Mouse (Mus musculus): ENCODE measurements around the gene Gpatch2. TPM values are rescaled to one million over a fixed set of nuclear protein-coding genes. Genes with fewer than 3 reads are reported as not detected.

Gpatch2 gene
- polyA plus RNA-seq, 1 experiment, result 19.4 TPM

GRCm38 (mm10) chr1:187228414-187229146, 13.3 kb downstream of the Gpatch2 start:
- DNase-seq (ENCODE audit: low read depth), result no peak
- no peak for TF ChIP-seq POLR2A (IDR thresholded peaks at IDR 0.05; ENCODE audit: borderline replicate concordance, extremely low read depth, insufficient read depth, insufficient read length, poor library complexity, severe bottlenecking)
- TF ChIP-seq CTCF (IDR thresholded peaks at IDR 0.05; ENCODE audit: borderline replicate concordance, extremely low read depth, insufficient read depth, insufficient read length), result no peak

DNA sequence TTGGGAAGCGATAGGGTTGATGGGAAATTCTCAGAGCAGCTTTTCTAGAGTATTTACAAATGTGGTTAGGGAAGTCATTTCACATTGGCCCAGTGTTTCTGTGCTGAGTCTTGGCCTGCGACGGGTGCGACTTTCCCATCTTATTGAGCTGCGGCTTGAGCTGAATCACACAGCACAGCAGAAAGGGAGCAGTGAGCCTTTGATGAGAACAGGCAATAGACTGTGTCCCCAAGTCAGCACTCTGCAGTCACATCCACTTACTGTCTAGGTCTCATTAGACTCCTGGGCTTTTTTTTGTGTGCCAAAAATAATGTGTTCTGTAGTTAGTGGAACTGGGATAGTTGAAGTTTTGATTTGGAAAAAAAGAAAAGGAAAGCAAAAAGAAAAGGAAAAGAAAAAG, 14.9 kb downstream of the Gpatch2 start:
- no peak for DNase-seq (ENCODE audit: low read depth)
- TF ChIP-seq CTCF (IDR thresholded peaks at IDR 0.05; ENCODE audit: borderline replicate concordance, extremely low read depth, insufficient read depth, insufficient read length) (no peak), POLR2A (IDR thresholded peaks at IDR 0.05; ENCODE audit: borderline replicate concordance, extremely low read depth, insufficient read depth, insufficient read length, poor library complexity, severe bottlenecking) (no peak)

GRCm38 (mm10) chr1:187232196-187232955, 17.1 kb downstream of the Gpatch2 start:
- no peak for DNase-seq (ENCODE audit: low read depth)
- TF ChIP-seq CTCF (IDR thresholded peaks at IDR 0.05; ENCODE audit: borderline replicate concordance, extremely low read depth, insufficient read depth, insufficient read length) (no peak), POLR2A (IDR thresholded peaks at IDR 0.05; ENCODE audit: borderline replicate concordance, extremely low read depth, insufficient read depth, insufficient read length, poor library complexity, severe bottlenecking) (no peak)

- DNase-seq (ENCODE audit: low read depth), result no peak
- TF ChIP-seq CTCF (IDR thresholded peaks at IDR 0.05; ENCODE audit: borderline replicate concordance, extremely low read depth, insufficient read depth, insufficient read length) (no peak), POLR2A (IDR thresholded peaks at IDR 0.05; ENCODE audit: borderline replicate concordance, extremely low read depth, insufficient read depth, insufficient read length, poor library complexity, severe bottlenecking) (no peak)
Measured at GRCm38 (mm10) chr1:187232996-187233615, 17.8 kb downstream of the Gpatch2 start.

GRCm38 (mm10) chr1:187235161-187235560, 19.9 kb downstream of the Gpatch2 start:
- no peak for DNase-seq (ENCODE audit: low read depth)
- no peak for TF ChIP-seq CTCF (IDR thresholded peaks at IDR 0.05; ENCODE audit: borderline replicate concordance, extremely low read depth, insufficient read depth, insufficient read length)
- no peak for TF ChIP-seq POLR2A (IDR thresholded peaks at IDR 0.05; ENCODE audit: borderline replicate concordance, extremely low read depth, insufficient read depth, insufficient read length, poor library complexity, severe bottlenecking)

DNA sequence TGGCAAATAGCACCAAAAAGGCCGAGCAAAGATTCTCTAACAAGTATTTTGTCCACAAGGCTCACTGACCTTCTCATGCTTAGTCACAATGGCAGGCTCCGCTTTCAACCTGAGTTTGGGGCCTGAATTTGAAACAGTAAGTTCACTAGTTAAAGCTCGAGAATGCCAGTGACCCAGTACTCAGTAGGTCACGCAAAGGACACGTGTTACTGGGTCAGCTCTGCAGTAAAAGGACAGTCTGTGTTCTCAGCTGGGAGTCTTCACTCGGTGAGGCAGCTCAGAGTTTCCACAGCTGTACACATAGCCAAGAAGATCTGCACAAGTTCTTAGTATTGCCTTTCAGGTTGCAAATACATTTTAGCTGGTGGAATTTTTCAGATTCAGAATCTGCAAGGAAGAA, 21.0 kb downstream of the Gpatch2 start:
- no peak for DNase-seq (ENCODE audit: low read depth)
- TF ChIP-seq CTCF (IDR thresholded peaks at IDR 0.05; ENCODE audit: borderline replicate concordance, extremely low read depth, insufficient read depth, insufficient read length), result no peak
- no peak for TF ChIP-seq POLR2A (IDR thresholded peaks at IDR 0.05; ENCODE audit: borderline replicate concordance, extremely low read depth, insufficient read depth, insufficient read length, poor library complexity, severe bottlenecking)

GRCm38 (mm10) chr1:187238061-187238460, 22.8 kb downstream of the Gpatch2 start:
- no peak for DNase-seq (ENCODE audit: low read depth)
- no peak for TF ChIP-seq CTCF (IDR thresholded peaks at IDR 0.05; ENCODE audit: borderline replicate concordance, extremely low read depth, insufficient read depth, insufficient read length)
- no peak for TF ChIP-seq POLR2A (IDR thresholded peaks at IDR 0.05; ENCODE audit: borderline replicate concordance, extremely low read depth, insufficient read depth, insufficient read length, poor library complexity, severe bottlenecking)

GRCm38 (mm10) chr1:187240304-187240703, 25.0 kb downstream of the Gpatch2 start:
- TF ChIP-seq POLR2A (IDR thresholded peaks at IDR 0.05; ENCODE audit: borderline replicate concordance, extremely low read depth, insufficient read depth, insufficient read length, poor library complexity, severe bottlenecking) (no peak), CTCF (IDR thresholded peaks at IDR 0.05; ENCODE audit: borderline replicate concordance, extremely low read depth, insufficient read depth, insufficient read length) (no peak)

DNA sequence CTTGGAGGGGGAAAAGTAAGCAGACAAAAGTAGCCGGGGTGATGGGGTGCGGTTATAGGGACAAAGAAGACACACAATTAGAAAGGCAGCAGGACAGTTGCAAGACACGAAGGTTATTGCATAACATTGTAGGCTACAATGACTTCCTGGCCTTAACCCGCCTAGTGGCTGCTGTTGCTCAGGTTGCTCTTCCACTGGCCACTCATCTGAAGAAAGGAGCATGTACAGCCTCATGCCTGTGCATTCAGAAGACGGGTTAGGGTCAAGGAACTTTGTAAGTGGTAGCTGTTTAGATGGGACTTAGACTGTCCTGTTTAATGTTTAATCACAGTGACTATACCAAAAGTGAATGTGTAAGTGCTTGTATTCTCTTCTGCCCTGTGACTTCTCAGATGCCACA, 26.0 kb downstream of the Gpatch2 start:
- no peak for TF ChIP-seq POLR2A (IDR thresholded peaks at IDR 0.05; ENCODE audit: borderline replicate concordance, extremely low read depth, insufficient read depth, insufficient read length, poor library complexity, severe bottlenecking)
- TF ChIP-seq CTCF (IDR thresholded peaks at IDR 0.05; ENCODE audit: borderline replicate concordance, extremely low read depth, insufficient read depth, insufficient read length), result no peak
- DNase-seq (ENCODE audit: low read depth), result no peak

More at GRCm38 (mm10) chr1:187240304-187240703, 25.0 kb downstream of the Gpatch2 start:
- no peak for DNase-seq (ENCODE audit: low read depth)

GRCm38 (mm10) chr1:187244734-187245133, 29.4 kb downstream of the Gpatch2 start:
- no peak for TF ChIP-seq POLR2A (IDR thresholded peaks at IDR 0.05; ENCODE audit: borderline replicate concordance, extremely low read depth, insufficient read depth, insufficient read length, poor library complexity, severe bottlenecking)
- no peak for TF ChIP-seq CTCF (IDR thresholded peaks at IDR 0.05; ENCODE audit: borderline replicate concordance, extremely low read depth, insufficient read depth, insufficient read length)
- DNase-seq (ENCODE audit: low read depth), result no peak

DNA sequence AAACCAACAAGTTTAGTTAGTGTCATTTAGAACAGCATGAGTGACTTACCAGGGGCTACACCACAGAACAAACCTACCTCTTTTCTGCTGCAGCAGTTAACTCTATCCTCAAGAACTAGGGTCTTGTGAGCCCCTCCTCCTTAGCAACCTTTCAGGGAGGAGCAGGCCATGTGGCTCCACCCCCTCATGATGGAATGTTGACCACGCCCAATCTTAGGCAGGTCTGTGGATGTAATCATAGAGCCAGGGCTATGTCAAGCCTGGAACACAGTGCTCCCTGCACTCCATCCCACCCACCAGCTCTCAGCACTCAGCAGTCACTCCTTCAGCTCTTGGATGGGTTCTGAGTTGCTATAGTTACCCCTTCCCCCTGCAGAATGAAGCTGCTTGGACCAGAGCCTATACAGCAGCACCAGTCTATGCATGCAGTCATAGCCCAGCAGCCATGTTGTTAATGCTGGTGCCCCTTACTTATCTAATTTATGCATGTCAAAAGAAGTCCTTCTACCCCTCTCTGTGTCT, 35.5 kb downstream of the Gpatch2 start:
- TF ChIP-seq POLR2A (IDR thresholded peaks at IDR 0.05; ENCODE audit: borderline replicate concordance, extremely low read depth, insufficient read depth, insufficient read length, poor library complexity, severe bottlenecking), result no peak
- no peak for TF ChIP-seq CTCF (IDR thresholded peaks at IDR 0.05; ENCODE audit: borderline replicate concordance, extremely low read depth, insufficient read depth, insufficient read length)
- no peak for DNase-seq (ENCODE audit: low read depth)

Measured in brain, embryonic 14.5 days (tissue).